Mouse (Mus musculus): ENCODE measurements around the gene A830018L16Rik. TPM values are rescaled to one million over a fixed set of nuclear protein-coding genes. Genes with fewer than 3 reads are reported as not detected.
"Not testable (repeated sequence)": the region's sequence is repeated elsewhere in the genome, so short reads cannot be mapped to it uniquely, and the experiment has no call there.

The A830018L16Rik gene
- total RNA-seq, 2 experiments from 2014 or later = 139 TPM

GRCm38 (mm10) chr1:11936984-11937383 lies 523.1 kb downstream of the A830018L16Rik start:
- intact Hi-C loops (cut with DNase I) = no loop called here
- DNase-seq (ENCODE audit: extremely low spot score in 1 of 2, low spot score in 2 of 2) = no peak

- intact Hi-C loops (cut with DNase I) = no loop called here
- no peak for DNase-seq (ENCODE audit: extremely low spot score in 1 of 2, low spot score in 2 of 2)
Observed at GRCm38 (mm10) chr1:11959421-11960206, 545.7 kb downstream of the A830018L16Rik start.

- DNase-seq (ENCODE audit: extremely low spot score in 1 of 2, low spot score in 2 of 2) = no peak
- intact Hi-C loops (cut with DNase I) = no loop called here
Observed at GRCm38 (mm10) chr1:11982590-11983136, 568.8 kb downstream of the A830018L16Rik start.

GRCm38 (mm10) chr1:11990011-11990410 lies 576.1 kb downstream of the A830018L16Rik start:
- intact Hi-C loops (cut with DNase I) = no loop called here
- DNase-seq (ENCODE audit: extremely low spot score in 1 of 2, low spot score in 2 of 2) = no peak

GRCm38 (mm10) chr1:11996297-11996878 lies 582.5 kb downstream of the A830018L16Rik start:
- DNase-seq (ENCODE audit: extremely low spot score in 1 of 2, low spot score in 2 of 2) = no peak
- intact Hi-C loops (cut with DNase I) = no loop called here

GRCm38 (mm10) chr1:11997574-11997973 lies 583.7 kb downstream of the A830018L16Rik start:
- no peak for DNase-seq (ENCODE audit: extremely low spot score in 1 of 2, low spot score in 2 of 2)
- intact Hi-C loops (cut with DNase I) = no loop called here

GRCm38 (mm10) chr1:12000557-12000956 lies 586.7 kb downstream of the A830018L16Rik start:
- DNase-seq (ENCODE audit: extremely low spot score in 1 of 2, low spot score in 2 of 2) = peak; percentile 18 to 27
- intact Hi-C loops (cut with DNase I) = no loop called here

GRCm38 (mm10) chr1:12008789-12009550 lies 595.1 kb downstream of the A830018L16Rik start:
- no peak for DNase-seq (ENCODE audit: extremely low spot score in 1 of 2, low spot score in 2 of 2)
- intact Hi-C loops (cut with DNase I) = no loop called here

GRCm38 (mm10) chr1:12009551-12009846 lies 595.6 kb downstream of the A830018L16Rik start:
- intact Hi-C loops (cut with DNase I) = no loop called here
- DNase-seq (ENCODE audit: extremely low spot score in 1 of 2, low spot score in 2 of 2) = no peak

- peak in 1 of 2 experiments; percentile 44 for DNase-seq (ENCODE audit: extremely low spot score in 1 of 2, low spot score in 2 of 2)
- intact Hi-C loops (cut with DNase I) = no loop called here
Observed at GRCm38 (mm10) chr1:12010607-12011006, 596.7 kb downstream of the A830018L16Rik start.

- DNase-seq (ENCODE audit: extremely low spot score in 1 of 2, low spot score in 2 of 2); intact Hi-C loops (cut with DNase I): not testable (repeated sequence)
Observed at GRCm38 (mm10) chr1:12020646-12021045, 606.7 kb downstream of the A830018L16Rik start.

Measured in left cerebral cortex, postnatal 10 days (tissue).